Mouse (Mus musculus) neutrophil, adult 83 days (primary cell): ENCODE results near the gene Rhox10. TPM values are rescaled to one million over a fixed set of nuclear protein-coding genes. Genes with fewer than 3 reads are reported as not detected.

ENCODE experiments used
- total RNA-seq, 2 experiments: library from RNA; stranded (reverse); gene quantifications; one replicate each; pipeline ENCODE4 v1.2.4; 2023

Gene Rhox10
- total RNA-seq: not detected

GRCm38 (mm10) chrX:38066175-38066574, at the start of gene Rhox10:
TSS of gene Rhox10 (plus strand) at chrX:38066475.

GRCm38 (mm10) chrX:38018597-38018996, 47.7 kb upstream of the Rhox10 start, which contains the start of gene Btg1-ps1:
TSS of gene Btg1-ps1 (minus strand) at chrX:38018815.

GRCm38 (mm10) chrX:38043014-38043413, 23.3 kb upstream of the Rhox10 start, which contains the start of gene Btg1-ps2:
TSS of gene Btg1-ps2 (minus strand) at chrX:38043114.

GRCm38 (mm10) chrX:38085041-38085440, 18.8 kb downstream of the Rhox10 start, which contains the start of gene Rhox11:
TSS of gene Rhox11 (minus strand) at chrX:38085141.

GRCm38 (mm10) chrX:38110807-38111206, 44.5 kb downstream of the Rhox10 start, which contains the start of gene Rhox12:
TSS of gene Rhox12 (minus strand) at chrX:38110907.

GRCm38 (mm10) chrX:38120982-38121381, 54.7 kb downstream of the Rhox10 start, which contains the start of gene Rhox13:
TSS of gene Rhox13 (plus strand) at chrX:38121219.

Other genes with a start within 250 kb of the Rhox10 start
- gene Rhox6, start 239.6 kb upstream of the Rhox10 start, total RNA-seq: not detected
- gene Rhox7a, start 234.8 kb upstream of the Rhox10 start, total RNA-seq: not detected
- gene Rhox8, start 187.5 kb upstream of the Rhox10 start, total RNA-seq: not detected
- not detected for gene Rhox7b, start 169.2 kb upstream of the Rhox10 start, total RNA-seq
- not detected for gene Rhox9, start 164.7 kb upstream of the Rhox10 start, total RNA-seq
- not detected for gene Btg1-ps1, start 47.7 kb upstream of the Rhox10 start, total RNA-seq
- not detected for gene Btg1-ps2, start 23.4 kb upstream of the Rhox10 start, total RNA-seq
- gene Rhox11, start 18.7 kb downstream of the Rhox10 start, total RNA-seq: not detected
- gene Rhox12, start 44.4 kb downstream of the Rhox10 start, total RNA-seq: not detected
- gene Rhox13, start 54.7 kb downstream of the Rhox10 start, total RNA-seq: not detected
- gene Zbtb33, start 123.3 kb downstream of the Rhox10 start, total RNA-seq: 10 to 100 TPM; 16.4 to 18.8 TPM
- not detected for gene Tmem255a, start 186.0 kb downstream of the Rhox10 start, total RNA-seq
- not detected for gene Atp1b4, start 249.7 kb downstream of the Rhox10 start, total RNA-seq